Mouse (Mus musculus) testis, adult 2 months (tissue): ENCODE results near the gene Evi5l.

Experiments
- CTCF ChIP-seq: fragments of 200-500 bp; IDR thresholded peaks from 2 replicates; pipeline ENCODE4 v1.5.1; 2012; ENCODE audit warnings: low read depth, mild to moderate bottlenecking, inconsistent platforms, low read length, moderate library complexity; ENCODE audit not compliant: control insufficient read depth, insufficient read depth, insufficient replicate concordance
- POLR2A ChIP-seq: fragments of 200-500 bp; IDR thresholded peaks from 2 replicates; pipeline ENCODE4 v1.6.1; 2012; ENCODE audit warnings: low read depth, mild to moderate bottlenecking, inconsistent platforms, low read length, moderate library complexity; ENCODE audit not compliant: control insufficient read depth

DNA sequence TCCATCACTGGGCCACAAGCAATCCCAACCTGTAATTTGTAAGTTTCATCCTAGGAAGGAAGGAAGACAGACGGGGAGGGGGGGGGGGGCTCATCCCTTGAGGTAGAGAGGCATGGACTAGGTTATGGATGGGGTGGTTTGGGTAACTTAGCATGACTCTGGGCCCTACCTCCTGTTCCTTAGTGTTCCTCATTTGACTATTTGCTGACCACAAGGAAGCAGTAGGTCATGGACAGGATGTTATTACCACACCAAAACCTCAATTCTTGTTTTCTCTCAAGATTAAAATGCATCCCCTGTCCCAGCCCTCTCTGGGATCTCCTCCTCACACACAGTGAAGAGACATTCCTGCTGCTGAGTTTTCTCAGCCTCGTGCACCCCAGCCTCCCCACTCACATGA, 35.0 kb downstream of the Evi5l start:
- TF ChIP-seq POLR2A (no peak), CTCF (no peak)
